Mouse (Mus musculus) liver, embryonic 12.5 days (tissue): ENCODE results near the gene Lrch3. TPM values are rescaled to one million over a fixed set of nuclear protein-coding genes. Genes with fewer than 3 reads are reported as not detected.
A peak's percentile ranks its signal among the peaks of the same experiment; 100 is the strongest.

Experiments used
- ATAC-seq: fragments of 200-750 bp; cut with Nextera tagmentation; 2 replicates; pipeline ENCODE4 v1.8.0; 2017; ENCODE audit warnings: moderate number of reproducible peaks, mild to moderate bottlenecking, moderate library complexity
- H3K27ac ChIP-seq: fragments of 300-500 bp; sonication (generic); 2 replicates; pipeline ENCODE4 v1.5.1; 2016; ENCODE audit warnings: mild to moderate bottlenecking
- H3K27me3 ChIP-seq: fragments of 300-500 bp; sonication (generic); replicated peaks from 2 replicates; pipeline ENCODE4 v1.6.1; 2016; ENCODE audit warnings: mild to moderate bottlenecking, moderate library complexity
- H3K36me3 ChIP-seq: fragments of 300-500 bp; sonication (generic); 2 replicates; pipeline ENCODE4 v1.6.1; 2016; ENCODE audit warnings: mild to moderate bottlenecking, moderate library complexity
- H3K4me1 ChIP-seq: fragments of 300-500 bp; sonication (generic); 2 replicates; pipeline ENCODE4 v1.6.1; 2016
- H3K4me2 ChIP-seq: fragments of 300-500 bp; sonication (generic); 2 replicates; pipeline ENCODE4 v1.6.1; 2016; ENCODE audit warnings: mild to moderate bottlenecking, moderate library complexity
- H3K4me3 ChIP-seq: fragments of 300-500 bp; sonication (generic); 2 replicates; pipeline ENCODE4 v1.5.1; 2016; ENCODE audit warnings: mild to moderate bottlenecking, moderate library complexity
- H3K9ac ChIP-seq: fragments of 300-500 bp; sonication (generic); 2 replicates; pipeline ENCODE4 v1.6.1; 2016; ENCODE audit warnings: mild to moderate bottlenecking, moderate library complexity
- H3K9me3 ChIP-seq: fragments of 300-500 bp; sonication (generic); replicated peaks from 2 replicates; pipeline ENCODE4 v1.6.1; 2016; ENCODE audit warnings: mild to moderate bottlenecking, moderate library complexity
- WGBS: fragments of 180-500 bp; shearing (Covaris S2); methylation state at CpG from one replicate; pipeline ENCODE4 v1.1.7; 2016; ENCODE audit not compliant: insufficient replicate concordance; 5-methylcytosine and 5-hydroxymethylcytosine counted together
- polyA plus RNA-seq: library from polyadenylated mRNA; unstranded; fragments of >200 nt; fragmentation: Nextera tagmentation; extraction: Ambion mirVana; gene quantifications from 2 replicates; pipeline ENCODE4 v1.2.1, GENCODE M21; 2016

Gene Lrch3
- polyA plus RNA-seq, 1 experiment from 2014 or later = 9.9 TPM

GRCm38 (mm10) chr16:32878972-32879926 lies 34.7 kb upstream of the Lrch3 start:
- Histone ChIP-seq H3K27ac (no peak overlapping the region; the same call in 1 of the 2 replicates), H3K9me3 (no peaks in the 10 kb centered on the region), H3K4me2 (peak overlapping the region; percentile 98), H3K4me1 (peaks cover 24% of the 10 kb centered on the region), H3K27me3 (no peaks in the 10 kb centered on the region), H3K36me3 (no peaks in the 10 kb centered on the region), H3K9ac (peak overlapping the region; percentile 47; the same call in 1 of the 2 replicates), H3K4me3 (peak overlapping the region; percentile 76)
- 69% methylated on average over 14 of the region's 14 CpGs for WGBS
- ATAC-seq = no peak

- H3K27ac ChIP-seq = no peak overlapping the region
- peaks cover 13% of the 10 kb centered on the region for H3K36me3 ChIP-seq
- H3K9me3 ChIP-seq = no peaks in the 10 kb centered on the region
- ATAC-seq = no peak
- peaks cover 24% of the 10 kb centered on the region for H3K4me1 ChIP-seq
- H3K27me3 ChIP-seq = no peaks in the 10 kb centered on the region
- WGBS = 80% methylated on average over 7 of the region's 7 CpGs
- no peak overlapping the region for H3K4me3 ChIP-seq
- no peak overlapping the region for H3K9ac ChIP-seq
- no peak overlapping the region for H3K4me2 ChIP-seq
These were observed 32.4 kb upstream of the Lrch3 start for GRCm38 (mm10) chr16:32881538-32881937.

- H3K9ac ChIP-seq = no peak overlapping the region
- H3K4me3 ChIP-seq = no peak overlapping the region
- no peak overlapping the region for H3K4me2 ChIP-seq
- 84% methylated on average over 7 of the region's 7 CpGs for WGBS
- H3K36me3 ChIP-seq = peaks cover 50% of the 10 kb centered on the region
- no peaks in the 10 kb centered on the region for H3K27me3 ChIP-seq
- no peak overlapping the region for H3K27ac ChIP-seq
- ATAC-seq = no peak
- no peaks in the 10 kb centered on the region for H3K9me3 ChIP-seq
- H3K4me1 ChIP-seq = no peaks in the 10 kb centered on the region
These were observed 25.9 kb upstream of the Lrch3 start for GRCm38 (mm10) chr16:32887996-32888395.

GRCm38 (mm10) chr16:32889881-32890280 lies 24.0 kb upstream of the Lrch3 start:
- no peak overlapping the region for H3K4me2 ChIP-seq
- peaks cover 57% of the 10 kb centered on the region for H3K36me3 ChIP-seq
- H3K27ac ChIP-seq = no peak overlapping the region
- H3K27me3 ChIP-seq = no peaks in the 10 kb centered on the region
- H3K4me1 ChIP-seq = no peaks in the 10 kb centered on the region
- H3K4me3 ChIP-seq = no peak overlapping the region
- no peak overlapping the region for H3K9ac ChIP-seq
- no peak for ATAC-seq
- WGBS = 58% methylated on average over 2 of the region's 2 CpGs
- H3K9me3 ChIP-seq = no peaks in the 10 kb centered on the region

- Histone ChIP-seq H3K27me3 (no peaks in the 10 kb centered on the region), H3K36me3 (peaks cover 64% of the 10 kb centered on the region), H3K27ac (no peak overlapping the region), H3K4me2 (no peak overlapping the region), H3K4me1 (peaks cover 7% of the 10 kb centered on the region; the same call in 1 of the 2 replicates), H3K9ac (no peak overlapping the region), H3K9me3 (no peaks in the 10 kb centered on the region), H3K4me3 (no peak overlapping the region)
- ATAC-seq = no peak
These were observed 17.8 kb upstream of the Lrch3 start for GRCm38 (mm10) chr16:32896126-32896525.

- 81% methylated on average over 2 of the region's 2 CpGs for WGBS
- H3K9me3 ChIP-seq = no peaks in the 10 kb centered on the region
- H3K27ac ChIP-seq = no peak overlapping the region
- peaks cover 2% of the 10 kb centered on the region; the same call in 1 of the 2 replicates for H3K4me1 ChIP-seq
- peaks cover 48% of the 10 kb centered on the region for H3K36me3 ChIP-seq
- no peaks in the 10 kb centered on the region for H3K27me3 ChIP-seq
- no peak overlapping the region for H3K4me2 ChIP-seq
- no peak for ATAC-seq
- H3K9ac ChIP-seq = no peak overlapping the region
- no peak overlapping the region for H3K4me3 ChIP-seq
These were observed 12.4 kb upstream of the Lrch3 start for GRCm38 (mm10) chr16:32901360-32902050.

- H3K4me3 ChIP-seq = no peak overlapping the region
- no peaks in the 10 kb centered on the region for H3K9me3 ChIP-seq
- no peaks in the 10 kb centered on the region for H3K4me1 ChIP-seq
- H3K27ac ChIP-seq = no peak overlapping the region
- no peak overlapping the region for H3K9ac ChIP-seq
- peaks cover 53% of the 10 kb centered on the region for H3K36me3 ChIP-seq
- H3K27me3 ChIP-seq = no peaks in the 10 kb centered on the region
- 60% methylated on average over 3 of the region's 3 CpGs for WGBS
- no peak overlapping the region for H3K4me2 ChIP-seq
- ATAC-seq = no peak
These were observed 11.9 kb upstream of the Lrch3 start for GRCm38 (mm10) chr16:32902051-32902428.

- H3K4me3 ChIP-seq = no peak overlapping the region
- no peak overlapping the region for H3K9ac ChIP-seq
- peaks cover 32% of the 10 kb centered on the region for H3K36me3 ChIP-seq
- no peaks in the 10 kb centered on the region for H3K4me1 ChIP-seq
- 77% methylated on average over 2 of the region's 2 CpGs for WGBS
- no peak overlapping the region for H3K4me2 ChIP-seq
- H3K9me3 ChIP-seq = no peaks in the 10 kb centered on the region
- H3K27ac ChIP-seq = no peak overlapping the region
- ATAC-seq = no peak
- no peaks in the 10 kb centered on the region for H3K27me3 ChIP-seq
These were observed 7.7 kb upstream of the Lrch3 start for GRCm38 (mm10) chr16:32906186-32906585.

- Histone ChIP-seq H3K9me3 (no peaks in the 10 kb centered on the region), H3K9ac (no peak overlapping the region), H3K27ac (no peak overlapping the region), H3K36me3 (peaks cover 29% of the 10 kb centered on the region), H3K4me1 (peaks cover 4% of the 10 kb centered on the region), H3K4me2 (no peak overlapping the region), H3K4me3 (no peak overlapping the region), H3K27me3 (no peaks in the 10 kb centered on the region)
- 71% methylated on average over 8 of the region's 8 CpGs for WGBS
- no peak for ATAC-seq
These were observed 7.2 kb upstream of the Lrch3 start for GRCm38 (mm10) chr16:32906727-32907126.

- H3K4me1 ChIP-seq = peaks cover 36% of the 10 kb centered on the region
- no peak for ATAC-seq
- H3K36me3 ChIP-seq = no peaks in the 10 kb centered on the region
- H3K9me3 ChIP-seq = no peaks in the 10 kb centered on the region
- no peak overlapping the region for H3K27ac ChIP-seq
- 53% methylated on average over 7 of the region's 7 CpGs for WGBS
- peak overlapping the region; percentile 86 for H3K4me2 ChIP-seq
- H3K4me3 ChIP-seq = peak overlapping the region; percentile 84
- peak overlapping the region; percentile 94; the same call in 1 of the 2 replicates for H3K9ac ChIP-seq
- H3K27me3 ChIP-seq = no peaks in the 10 kb centered on the region
These were observed 688 bp upstream of the Lrch3 start for GRCm38 (mm10) chr16:32913212-32913611.

- Histone ChIP-seq H3K4me2 (peak overlapping the region; percentile 86), H3K36me3 (peaks cover 11% of the 10 kb centered on the region), H3K27ac (no peak overlapping the region), H3K27me3 (no peaks in the 10 kb centered on the region), H3K9ac (peak overlapping the region; percentile 94), H3K4me1 (peaks cover 36% of the 10 kb centered on the region), H3K9me3 (no peaks in the 10 kb centered on the region), H3K4me3 (peak overlapping the region; percentile 84)
- WGBS = 66% methylated on average over 9 of the region's 9 CpGs
- no peak for ATAC-seq
These were observed 1.6 kb downstream of the Lrch3 start for GRCm38 (mm10) chr16:32915292-32916068.
